Mouse (Mus musculus) left cerebral cortex, postnatal 4 days (tissue): ENCODE results near the gene Fry. TPM values are rescaled to one million over a fixed set of nuclear protein-coding genes. Genes with fewer than 3 reads are reported as not detected.

Experiments used
- DNase-seq: peaks from one replicate; pipeline ENCODE4 v3.0.0-alpha.2; 2022
- intact Hi-C: fragments of 180-260 bp; cut with DNase I; formaldehyde crosslinking; loops from one replicate; pipeline ENCODE4 v1.15.1; 2025
- total RNA-seq, 2 experiments: library from RNA; stranded (reverse); gene quantifications; 2 replicates each; pipeline ENCODE4 v1.2.3; 2021

Gene Fry
- total RNA-seq, 2 experiments from 2014 or later: 206 to 207 TPM

- intact Hi-C loops: no loop called here
Observed at GRCm38 (mm10) chr5:150302996-150303395, 184.6 kb downstream of the Fry start.

GRCm38 (mm10) chr5:150306497-150306896 lies 188.1 kb downstream of the Fry start:
- intact Hi-C loops: no loop called here
- no peak for DNase-seq

More at GRCm38 (mm10) chr5:150302996-150303395, 184.6 kb downstream of the Fry start:
- DNase-seq: no peak

DNA sequence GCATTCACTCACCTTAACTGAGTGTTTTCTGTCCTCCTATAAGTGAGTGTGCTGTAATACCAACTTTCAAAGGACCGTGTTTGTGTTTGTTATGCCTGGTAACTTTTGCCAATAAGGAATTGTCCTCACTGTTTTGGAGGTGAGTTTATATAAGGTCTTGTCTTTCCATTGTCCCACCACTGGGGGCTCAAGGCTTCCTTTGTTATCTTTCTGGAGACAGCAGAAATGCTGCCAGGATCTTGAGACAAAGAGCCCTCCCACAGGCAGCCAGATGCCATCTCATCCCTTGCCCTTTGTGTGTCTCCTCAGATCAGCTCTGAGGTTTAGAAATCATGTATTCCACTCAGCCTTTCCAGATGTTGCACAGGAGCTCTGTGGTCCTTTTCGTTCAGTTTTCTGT lies 194.8 kb downstream of the Fry start:
- intact Hi-C loops: no loop called here
- DNase-seq: no peak

DNA sequence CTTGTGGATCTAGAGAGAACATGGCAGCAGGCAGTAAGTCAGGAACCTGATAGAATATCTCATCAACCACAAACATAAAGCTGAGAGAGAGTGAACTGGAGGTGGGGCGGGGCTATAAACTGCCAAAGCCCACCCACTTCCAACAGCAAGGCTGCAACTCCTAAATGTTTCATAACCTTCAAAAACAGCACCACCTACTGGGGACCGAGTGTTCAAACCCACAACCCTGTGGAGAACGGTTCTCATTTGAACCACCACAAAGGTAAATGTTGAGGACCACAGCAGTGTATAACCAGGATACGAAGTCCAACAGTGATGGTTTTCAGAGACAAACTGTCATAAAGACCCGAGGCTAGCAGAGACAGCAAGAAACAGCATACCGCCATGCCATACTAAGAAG lies 196.1 kb downstream of the Fry start:
- intact Hi-C loops: no loop called here
- DNase-seq: no peak

- DNase-seq: no peak
- intact Hi-C loops: no loop called here
Observed at GRCm38 (mm10) chr5:150325411-150325810, 207.0 kb downstream of the Fry start.

DNA sequence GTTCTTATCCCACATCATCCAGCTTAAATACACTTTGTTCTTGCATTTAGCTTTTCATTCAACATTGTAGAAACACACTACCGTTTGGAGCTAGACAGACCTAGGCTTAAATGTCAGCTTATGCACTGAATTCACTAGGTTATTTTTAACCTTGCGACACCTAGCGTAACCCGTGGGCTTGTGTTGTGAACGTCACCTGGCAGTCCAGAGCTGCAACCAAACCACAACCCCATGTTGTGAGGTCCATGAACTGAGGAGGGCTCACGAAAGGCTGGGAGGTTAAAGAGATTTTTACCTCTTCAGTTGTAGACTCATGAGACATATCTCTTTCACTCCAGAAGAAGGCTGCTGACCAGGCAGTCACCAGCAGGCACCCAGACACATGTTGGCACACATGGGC lies 210.2 kb downstream of the Fry start:
- intact Hi-C loops: no loop called here
- DNase-seq: no peak

DNA sequence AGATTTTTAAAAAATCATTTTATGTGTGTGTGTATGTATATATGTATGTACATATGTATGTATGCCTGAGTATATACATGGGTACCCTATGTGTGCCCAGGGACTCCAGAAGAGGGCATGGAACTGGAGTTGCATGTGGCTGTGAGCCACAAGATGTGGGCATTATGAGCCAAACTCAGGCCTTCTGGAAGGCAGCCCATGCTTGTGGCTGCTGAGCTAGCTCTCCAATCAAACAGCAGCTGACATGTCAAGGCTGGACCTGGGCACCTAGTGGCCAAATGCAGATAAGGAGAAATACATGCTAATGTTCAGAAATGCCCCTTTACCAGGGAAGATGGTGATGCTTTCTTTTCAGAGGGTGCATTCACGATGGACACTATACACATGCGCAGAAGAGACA lies 213.4 kb downstream of the Fry start:
- intact Hi-C loops: no loop called here

DNA sequence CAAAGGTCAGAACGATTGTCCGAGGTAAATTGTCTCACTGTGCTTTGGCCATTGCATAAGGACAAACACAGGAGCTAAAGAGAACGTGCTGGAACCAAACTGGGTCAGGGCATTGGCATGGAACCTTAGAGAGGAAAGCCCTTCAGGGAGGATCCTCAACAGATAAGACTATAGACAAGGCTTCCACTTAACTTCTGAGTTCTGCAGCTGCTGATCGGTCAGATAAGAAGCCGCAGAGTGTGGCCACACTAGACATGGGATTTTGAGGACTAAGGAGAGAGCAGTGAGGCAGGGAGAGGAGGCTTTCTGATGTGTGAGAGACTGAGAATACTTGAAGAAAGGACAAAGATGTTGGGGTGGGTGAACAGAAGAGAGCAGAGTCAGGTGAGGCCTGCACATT lies 214.4 kb downstream of the Fry start:
- intact Hi-C loops: no loop called here

More for the DNA sequence above, 213.4 kb downstream of the Fry start:
- peak; percentile 54 for DNase-seq

GRCm38 (mm10) chr5:150333328-150333731 lies 214.9 kb downstream of the Fry start:
- intact Hi-C loops: no loop called here
- DNase-seq: no peak

More for the DNA sequence above, 214.4 kb downstream of the Fry start:
- no peak for DNase-seq

- intact Hi-C loops: no loop called here
- DNase-seq: no peak
Observed at GRCm38 (mm10) chr5:150336451-150336850, 218.0 kb downstream of the Fry start.

- peak; percentile 9 for DNase-seq
- intact Hi-C loops: no loop called here
Observed at GRCm38 (mm10) chr5:150337696-150338095, 219.3 kb downstream of the Fry start.

GRCm38 (mm10) chr5:150340944-150341343 lies 222.5 kb downstream of the Fry start:
- intact Hi-C loops: no loop called here
- DNase-seq: no peak

DNA sequence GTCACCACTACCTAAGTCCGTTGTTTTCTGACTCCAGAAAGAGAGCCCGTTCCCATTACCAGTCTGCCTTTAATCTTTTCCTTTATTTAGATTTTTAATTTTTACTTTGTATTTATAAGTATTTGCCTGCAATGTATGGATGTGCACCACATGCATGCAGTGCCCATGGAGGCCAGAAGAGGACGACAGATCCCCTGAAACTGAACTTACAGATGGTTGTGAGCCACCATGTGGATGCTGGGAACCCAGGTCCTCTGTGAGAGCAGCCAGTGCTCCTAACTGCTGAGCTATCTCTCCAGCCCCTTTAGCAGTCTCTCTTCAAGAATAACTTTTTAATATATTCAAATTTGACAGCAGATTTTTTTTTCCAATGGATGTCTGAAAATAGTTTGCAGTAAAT lies 223.7 kb downstream of the Fry start:
- no peak for DNase-seq
- intact Hi-C loops: no loop called here

- intact Hi-C loops: no loop called here
- no peak for DNase-seq
Observed at GRCm38 (mm10) chr5:150345946-150346345, 227.5 kb downstream of the Fry start.

GRCm38 (mm10) chr5:150346378-150346777 lies 227.9 kb downstream of the Fry start:
- DNase-seq: no peak
- intact Hi-C loops: no loop called here

DNA sequence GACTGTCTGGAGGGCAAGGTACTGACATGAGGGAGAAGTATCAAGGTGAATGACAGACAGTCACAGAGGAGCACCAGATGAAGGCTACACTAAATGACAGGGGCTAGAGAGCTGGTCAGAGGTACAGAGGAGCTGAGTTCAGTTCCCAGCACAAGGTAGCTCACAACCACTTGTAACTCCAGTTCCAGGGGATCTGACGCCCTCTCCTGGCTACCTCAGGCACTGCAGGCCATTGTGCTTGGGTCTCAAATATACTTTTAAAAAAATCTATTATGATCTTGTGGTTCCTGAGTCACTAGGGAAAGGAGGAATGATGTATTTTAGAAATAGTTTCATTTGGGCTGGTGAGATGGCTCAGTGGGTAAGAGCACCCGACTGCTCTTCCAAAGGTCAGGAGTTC lies 229.4 kb downstream of the Fry start:
- intact Hi-C loops: no loop called here
- no peak for DNase-seq

DNA sequence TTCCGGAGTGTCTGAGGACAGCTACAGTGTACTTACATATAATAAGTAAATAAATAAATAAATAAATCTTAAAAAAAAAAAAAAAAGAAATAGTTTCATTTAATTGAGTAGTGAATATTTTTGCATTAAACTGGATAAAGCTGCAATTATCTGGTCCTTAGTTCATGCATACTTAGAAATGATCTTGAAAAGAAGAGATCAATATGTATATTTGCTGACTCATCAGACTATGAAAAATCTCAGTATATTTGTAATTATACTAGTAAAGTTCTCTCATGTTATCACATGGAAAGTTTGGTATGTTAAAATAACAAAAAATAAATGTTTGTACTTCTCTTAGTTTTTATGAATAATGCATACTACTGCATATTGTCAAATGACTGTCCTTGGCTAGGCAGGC lies 229.9 kb downstream of the Fry start:
- no peak for DNase-seq
- intact Hi-C loops: no loop called here

DNA sequence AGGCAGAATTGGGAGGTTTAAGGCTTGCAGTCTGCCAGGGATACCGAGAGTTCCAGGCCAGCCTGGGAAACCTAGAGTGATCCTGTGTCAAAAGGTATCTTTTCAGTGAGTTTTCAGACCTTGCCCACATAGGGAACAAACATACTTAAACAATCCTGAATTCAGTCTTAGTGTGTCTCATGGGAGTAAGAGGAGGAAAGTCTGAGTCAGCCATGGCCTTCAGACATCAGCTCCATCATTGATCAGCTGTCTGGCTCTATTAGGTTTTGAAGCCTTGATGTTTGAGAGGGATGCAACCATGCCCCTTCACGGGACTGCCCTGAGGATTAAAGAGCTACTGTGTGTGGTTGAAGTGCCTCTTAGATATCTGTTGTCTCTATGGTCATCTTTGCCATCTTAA lies 232.7 kb downstream of the Fry start:
- DNase-seq: no peak
- intact Hi-C loops: loop anchor here (10.0 kb wide), 1 partner anchor 86 kb away; no protein-coding TSS in a partner anchor

DNA sequence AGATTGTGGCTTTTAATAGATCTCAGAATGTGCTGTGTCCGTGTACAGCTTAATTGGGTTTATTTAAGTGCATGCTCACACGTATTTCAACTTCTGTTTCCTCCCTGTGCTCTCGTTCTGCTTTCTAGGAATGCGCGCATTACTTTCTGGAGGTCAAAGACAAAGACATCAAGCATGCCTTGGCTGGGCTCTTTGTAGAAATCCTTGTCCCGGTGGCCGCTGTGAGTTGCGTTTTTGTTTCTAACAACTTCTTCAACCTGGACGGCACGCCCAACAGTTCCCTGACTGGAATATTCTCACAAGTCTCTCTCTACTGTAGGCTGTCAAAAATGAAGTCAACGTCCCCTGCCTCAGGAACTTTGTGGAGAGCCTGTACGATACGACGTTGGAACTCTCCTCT lies 240.2 kb downstream of the Fry start:
- DNase-seq: no peak

GRCm38 (mm10) chr5:150362241-150362640 lies 243.8 kb downstream of the Fry start:
- intact Hi-C loops: no loop called here
- DNase-seq: no peak

More for the DNA sequence above, 240.2 kb downstream of the Fry start:
- intact Hi-C loops: loop anchor here (10.0 kb wide), 1 partner anchor 94 kb away; no protein-coding TSS in a partner anchor

GRCm38 (mm10) chr5:150364621-150365020 lies 246.2 kb downstream of the Fry start:
- intact Hi-C loops: no loop called here
- DNase-seq: no peak

- intact Hi-C loops: no loop called here
- no peak for DNase-seq
Observed at GRCm38 (mm10) chr5:150367027-150367426, 248.6 kb downstream of the Fry start.

DNA sequence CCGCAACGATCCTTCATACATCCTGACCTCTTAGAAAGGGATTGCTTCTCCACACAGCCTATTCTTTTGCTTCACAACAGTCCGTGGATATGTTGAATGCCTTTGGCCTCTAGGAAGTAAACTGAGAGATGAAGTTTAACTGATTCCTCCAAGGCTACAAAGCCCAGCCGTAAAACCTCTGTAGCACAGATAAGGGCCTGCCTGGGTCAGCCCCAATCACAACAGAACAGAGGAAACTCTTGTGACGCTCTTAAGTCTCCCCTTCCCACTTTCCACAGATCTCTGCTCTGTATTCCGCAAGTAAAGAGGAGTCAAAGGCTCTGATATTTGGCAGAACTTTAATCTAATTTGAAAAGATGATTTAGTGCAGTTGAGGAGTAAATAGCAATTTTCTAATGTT lies 251.8 kb downstream of the Fry start:
- intact Hi-C loops: no loop called here
- DNase-seq: no peak
